Mouse (Mus musculus) cerebellum, adult 11 months (tissue): ENCODE measurements around the gene Cdca7l.

Experiments used
- DNase-seq: peaks from one replicate; pipeline ENCODE4 v3.0.0; 2022

Cdca7l gene

GRCm38 (mm10) chr12:117809327-117810017 is 5.4 kb downstream of the Cdca7l start:
- DNase-seq, result no peak

GRCm38 (mm10) chr12:117810074-117810473 is 6.0 kb downstream of the Cdca7l start:
- DNase-seq, result no peak

- no peak for DNase-seq
These were observed 16.2 kb downstream of the Cdca7l start for GRCm38 (mm10) chr12:117820138-117820858.

- no peak for DNase-seq
These were observed 16.8 kb downstream of the Cdca7l start for GRCm38 (mm10) chr12:117820859-117821221.

- no peak for DNase-seq
These were observed 17.3 kb downstream of the Cdca7l start for GRCm38 (mm10) chr12:117821394-117821793.

DNA sequence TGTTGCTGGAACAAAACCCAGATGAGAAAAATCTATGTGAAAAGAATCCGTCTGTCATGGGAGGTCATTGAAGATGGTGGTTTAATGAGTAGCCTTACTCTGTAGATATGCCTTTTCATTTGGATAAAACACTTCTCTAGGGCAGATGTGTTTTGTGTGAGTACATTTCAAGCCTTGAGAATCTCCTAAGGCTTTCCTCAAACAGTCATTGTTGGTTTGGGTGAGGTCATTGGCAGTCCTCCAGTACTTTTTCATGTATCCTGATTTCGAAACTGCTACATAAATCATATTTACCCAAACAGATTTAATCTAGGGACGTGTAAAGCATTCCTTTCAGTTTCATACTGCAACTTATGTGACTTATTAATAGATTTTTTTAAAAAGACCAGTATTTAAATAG is 24.3 kb downstream of the Cdca7l start:
- no peak for DNase-seq

DNA sequence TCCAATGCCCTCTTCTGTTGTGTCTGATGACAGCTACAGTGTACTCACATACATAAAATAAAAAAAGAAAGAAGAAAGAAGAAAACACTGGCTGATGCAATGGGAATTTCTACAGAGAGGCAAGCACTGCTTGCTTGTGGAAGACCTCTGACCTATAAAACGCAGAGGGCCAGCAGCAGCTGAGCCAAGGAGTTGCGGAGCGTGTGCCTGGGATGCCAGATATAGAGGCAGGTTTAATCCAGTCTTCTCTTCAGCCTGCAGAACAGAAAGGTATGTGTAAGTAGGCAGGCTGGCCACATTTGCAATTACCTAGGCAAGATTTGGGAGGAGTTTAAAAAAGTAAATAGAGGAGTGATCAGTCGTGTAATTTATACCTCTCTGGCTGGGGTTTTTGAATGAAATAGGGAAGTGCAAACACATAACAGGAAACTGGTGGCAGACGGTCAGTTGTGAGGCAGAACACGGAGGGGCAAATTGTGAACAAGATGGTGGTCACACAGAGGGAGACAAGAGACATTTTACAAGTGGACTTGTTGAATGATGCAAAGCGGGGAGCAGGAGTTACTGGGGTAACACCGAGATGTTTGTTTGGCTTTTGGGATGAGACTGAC is 27.4 kb downstream of the Cdca7l start:
- DNase-seq, result no peak

- DNase-seq, result no peak
These were observed 28.1 kb downstream of the Cdca7l start for GRCm38 (mm10) chr12:117832190-117832589.

DNA sequence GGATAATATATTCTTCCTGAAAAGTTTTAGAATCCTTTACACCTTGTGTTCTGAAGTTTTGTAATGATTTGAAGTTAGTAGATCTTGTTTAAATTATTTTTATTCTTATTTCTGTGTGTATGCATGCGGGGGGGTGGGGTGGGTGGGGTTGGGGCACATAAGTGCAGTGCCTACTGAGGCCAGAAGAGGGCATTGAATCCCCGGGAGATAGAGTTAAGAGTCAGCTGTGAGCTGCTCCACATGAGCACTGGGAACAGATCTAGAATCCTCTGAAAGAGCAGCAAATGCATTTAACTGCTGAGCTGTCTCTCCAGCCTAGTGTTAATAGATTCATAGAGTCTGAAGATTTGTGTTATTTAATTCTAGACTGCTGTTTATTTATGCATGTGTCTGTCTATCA is 30.6 kb downstream of the Cdca7l start:
- DNase-seq, result no peak

GRCm38 (mm10) chr12:117835371-117835770 is 31.3 kb downstream of the Cdca7l start:
- no peak for DNase-seq

GRCm38 (mm10) chr12:117837376-117837775 is 33.3 kb downstream of the Cdca7l start:
- DNase-seq, result no peak

DNA sequence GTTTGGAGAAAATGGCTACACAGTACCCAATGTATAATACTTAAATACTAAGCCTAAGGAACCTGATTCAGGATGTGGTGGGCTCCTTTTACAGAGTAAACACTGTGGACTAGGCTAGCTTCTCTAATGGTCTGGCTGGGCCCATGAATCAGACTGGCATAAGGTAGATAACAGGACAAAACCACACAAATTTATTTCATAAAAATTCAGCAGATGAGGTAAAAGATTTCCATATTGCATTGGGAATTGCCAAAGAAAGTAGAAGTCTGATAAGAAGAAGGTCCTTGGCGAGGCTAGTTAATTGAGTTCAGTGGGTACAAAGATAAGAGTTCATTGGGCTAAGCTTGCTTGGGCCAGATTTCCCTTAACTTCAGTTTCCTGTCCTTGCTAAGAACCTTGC is 36.6 kb downstream of the Cdca7l start:
- no peak for DNase-seq

DNA sequence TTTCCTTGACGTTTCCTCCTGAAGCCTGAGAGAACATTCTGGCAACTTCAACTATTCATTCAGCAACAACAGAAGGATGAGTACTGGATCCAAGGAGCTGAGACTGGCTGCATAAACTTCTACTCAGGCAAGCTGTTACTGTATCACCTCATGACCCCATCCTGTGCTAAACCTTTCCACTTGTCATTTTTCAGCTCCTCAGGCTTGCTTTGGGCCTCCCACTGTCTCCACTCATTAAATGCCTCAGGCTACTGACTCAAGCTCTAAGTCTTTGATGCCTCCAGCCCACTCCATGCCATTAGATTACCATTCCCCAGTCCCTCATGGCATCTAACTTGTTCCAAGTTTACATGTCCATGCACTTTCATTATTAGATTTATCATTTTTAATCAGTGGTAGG is 38.6 kb downstream of the Cdca7l start:
- no peak for DNase-seq

DNA sequence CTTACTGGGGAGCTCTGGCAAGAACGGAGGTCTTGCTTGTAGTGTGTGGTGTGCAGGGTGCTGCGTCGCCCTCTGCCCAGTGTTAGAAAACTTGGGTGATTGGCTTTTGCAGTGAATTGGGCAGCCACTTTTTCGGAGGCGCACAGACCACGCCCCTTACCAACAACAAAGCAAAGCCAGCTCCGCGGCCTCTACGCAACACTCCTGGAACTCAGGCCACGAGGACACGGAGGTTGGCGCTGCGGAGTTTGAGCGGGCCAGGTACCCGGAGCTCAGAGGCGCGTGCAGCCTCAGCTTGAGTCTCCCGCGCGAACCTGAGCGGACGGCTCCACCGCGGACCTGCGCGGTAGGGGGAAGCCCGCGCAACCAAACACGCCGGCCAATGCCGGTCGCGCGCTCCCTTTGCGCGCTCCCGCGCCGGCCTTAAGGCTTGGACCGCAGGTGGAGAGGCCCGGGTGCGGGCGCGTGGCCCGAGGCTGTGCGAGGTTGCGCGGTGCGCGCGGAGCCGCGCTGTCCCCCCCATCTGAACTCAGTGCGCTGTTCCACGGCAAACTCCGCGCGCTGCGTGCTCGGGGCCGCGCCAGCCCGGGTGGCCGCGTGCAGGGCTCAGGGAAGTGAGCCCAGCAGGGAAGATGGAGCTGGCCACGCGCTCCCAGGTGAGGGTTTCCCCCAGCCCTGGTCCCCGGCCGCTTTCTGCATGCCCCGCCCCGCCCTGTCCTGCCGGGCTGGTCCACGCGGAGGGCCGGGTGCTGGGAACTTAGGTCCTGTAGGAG is 39.4 kb downstream of the Cdca7l start:
- DNase-seq, result peak; percentile 18

DNA sequence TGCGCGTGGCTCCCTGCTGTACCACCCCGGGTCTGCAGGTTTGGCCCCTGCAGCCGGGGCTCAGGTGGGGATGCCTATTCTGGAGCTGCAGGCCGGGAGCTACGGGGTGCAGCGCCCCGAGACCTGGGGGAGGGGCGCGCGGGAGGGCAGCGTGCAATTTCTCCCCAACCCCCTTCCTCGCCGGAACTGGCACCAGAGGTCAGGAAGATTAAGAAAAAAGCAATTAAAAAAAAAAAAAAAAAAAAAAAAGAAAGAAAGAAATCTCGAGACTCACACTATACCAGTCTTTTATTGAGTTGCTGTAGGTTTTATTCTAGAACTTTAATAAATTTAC is 40.0 kb downstream of the Cdca7l start:
- no peak for DNase-seq

DNA sequence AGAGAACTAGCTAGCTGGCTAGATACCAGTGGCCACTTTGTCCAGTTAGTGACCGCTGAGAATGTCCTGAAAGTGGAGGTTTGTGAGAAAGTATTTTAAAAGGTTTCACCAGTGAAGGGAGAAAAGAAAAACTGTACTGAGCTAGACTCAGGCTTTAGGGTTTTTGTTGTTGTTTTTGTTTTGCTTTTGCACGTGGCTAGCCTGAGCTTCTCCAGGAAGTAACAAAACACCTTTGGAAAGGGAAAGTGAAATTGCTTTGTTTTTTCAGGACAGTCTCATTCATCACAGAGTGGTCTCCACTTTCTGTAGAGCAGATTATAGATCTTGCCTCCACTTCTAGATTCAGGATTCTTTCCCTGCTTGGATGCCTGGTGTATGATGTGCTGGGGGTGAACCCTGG is 40.8 kb downstream of the Cdca7l start:
- DNase-seq, result no peak

DNA sequence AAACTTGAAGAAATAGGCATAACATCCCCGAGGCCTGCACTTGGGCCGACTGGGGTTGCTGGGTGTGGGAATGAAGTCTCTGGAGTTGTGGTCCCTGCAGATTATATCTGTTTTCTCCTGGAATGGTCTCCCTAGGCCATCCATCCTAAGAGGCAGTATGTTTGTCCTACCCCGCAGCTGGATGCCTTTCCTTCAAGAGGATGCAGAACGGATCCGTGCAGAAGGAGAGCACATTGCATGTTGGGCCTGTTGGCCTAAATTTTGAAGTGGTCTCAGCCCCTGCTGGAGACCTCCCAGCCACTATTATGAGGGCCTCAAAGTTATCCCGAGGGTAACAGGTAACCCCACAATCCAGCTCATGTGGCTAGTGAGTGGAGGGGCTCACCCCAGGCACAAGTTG is 44.5 kb downstream of the Cdca7l start:
- no peak for DNase-seq

- DNase-seq, result no peak
These were observed 46.4 kb downstream of the Cdca7l start for GRCm38 (mm10) chr12:117850472-117850871.

DNA sequence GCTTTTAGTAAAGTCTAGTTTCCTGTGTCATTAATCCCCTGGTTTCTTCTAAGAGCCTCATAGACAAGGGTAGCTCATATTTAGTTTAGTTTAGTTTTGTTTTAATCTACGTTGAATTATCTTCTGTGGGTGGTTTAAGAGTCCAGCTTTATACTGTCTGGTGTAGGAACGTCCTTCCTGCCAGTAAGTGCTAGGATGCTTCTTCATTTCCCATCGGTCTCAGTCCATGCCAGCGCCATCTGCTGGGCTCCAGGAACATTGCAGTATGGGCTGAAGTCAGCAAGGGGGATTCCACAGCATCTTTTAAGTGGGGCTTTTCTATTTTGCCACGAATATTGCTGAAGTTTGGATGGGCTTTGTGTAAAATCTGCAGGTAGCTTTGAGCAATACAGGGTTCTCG is 49.2 kb downstream of the Cdca7l start:
- DNase-seq, result peak; percentile 14

- no peak for DNase-seq
These were observed 52.9 kb downstream of the Cdca7l start for GRCm38 (mm10) chr12:117857023-117857422.

- no peak for DNase-seq
These were observed 53.8 kb downstream of the Cdca7l start for GRCm38 (mm10) chr12:117857884-117858283.

- no peak for DNase-seq
These were observed 56.8 kb downstream of the Cdca7l start for GRCm38 (mm10) chr12:117860840-117861239.

- no peak for DNase-seq
These were observed 57.2 kb downstream of the Cdca7l start for GRCm38 (mm10) chr12:117861249-117861648.

- DNase-seq, result no peak
These were observed 58.6 kb downstream of the Cdca7l start for GRCm38 (mm10) chr12:117862655-117863054.
